Mouse (Mus musculus): ENCODE results near the gene Efhb.
A peak's percentile ranks its signal among the peaks of the same experiment; 100 is the strongest.

Efhb gene

DNA sequence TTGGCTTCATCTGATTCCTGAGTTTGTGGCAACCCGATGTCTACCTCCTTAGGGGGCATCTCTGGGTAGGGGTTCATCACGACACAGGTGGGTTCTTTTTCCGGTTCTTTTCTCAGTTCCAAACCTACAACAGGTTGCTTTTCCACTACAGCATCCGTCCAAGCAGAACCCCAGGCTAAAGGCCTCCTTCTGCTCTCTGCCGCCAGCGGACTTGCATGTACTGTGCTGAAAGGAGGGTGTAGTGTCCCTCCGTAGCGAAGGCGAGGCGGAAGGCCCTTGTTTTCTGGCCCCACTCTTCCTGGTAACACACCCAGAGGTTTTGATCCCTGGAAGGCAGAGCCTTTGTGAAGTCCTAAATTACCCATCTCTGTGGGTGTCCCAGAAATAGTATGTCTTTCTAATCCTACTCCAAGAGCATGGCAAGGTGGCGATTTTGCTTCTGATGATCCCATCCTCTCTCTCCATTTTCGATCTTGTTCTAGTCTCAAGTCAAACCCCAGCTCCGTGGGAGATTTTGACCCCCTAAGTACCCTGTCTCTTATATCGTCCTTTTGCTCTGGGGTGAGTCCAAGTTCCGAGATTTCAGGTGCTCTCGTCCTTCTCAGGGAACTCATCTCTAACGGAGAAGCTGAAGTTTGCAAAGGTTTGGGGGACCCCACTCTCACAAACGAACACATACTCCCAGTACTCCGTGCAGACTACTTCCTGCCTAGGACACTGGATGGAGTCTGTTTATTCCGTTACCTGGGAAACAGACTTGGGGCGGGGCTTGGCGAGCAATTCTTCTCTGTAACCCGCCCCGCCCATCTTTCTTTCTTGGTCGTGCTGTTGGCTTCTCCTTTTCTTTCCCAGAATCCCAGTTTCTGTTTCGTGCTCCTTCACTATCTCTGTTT, at the start of gene Efhb:
Efhb (minus strand) TSS at position 719 of the 893 bp plus-strand sequence.
- peak; percentile 86 for DNase-seq (ENCODE audit: low spot score)

DNA sequence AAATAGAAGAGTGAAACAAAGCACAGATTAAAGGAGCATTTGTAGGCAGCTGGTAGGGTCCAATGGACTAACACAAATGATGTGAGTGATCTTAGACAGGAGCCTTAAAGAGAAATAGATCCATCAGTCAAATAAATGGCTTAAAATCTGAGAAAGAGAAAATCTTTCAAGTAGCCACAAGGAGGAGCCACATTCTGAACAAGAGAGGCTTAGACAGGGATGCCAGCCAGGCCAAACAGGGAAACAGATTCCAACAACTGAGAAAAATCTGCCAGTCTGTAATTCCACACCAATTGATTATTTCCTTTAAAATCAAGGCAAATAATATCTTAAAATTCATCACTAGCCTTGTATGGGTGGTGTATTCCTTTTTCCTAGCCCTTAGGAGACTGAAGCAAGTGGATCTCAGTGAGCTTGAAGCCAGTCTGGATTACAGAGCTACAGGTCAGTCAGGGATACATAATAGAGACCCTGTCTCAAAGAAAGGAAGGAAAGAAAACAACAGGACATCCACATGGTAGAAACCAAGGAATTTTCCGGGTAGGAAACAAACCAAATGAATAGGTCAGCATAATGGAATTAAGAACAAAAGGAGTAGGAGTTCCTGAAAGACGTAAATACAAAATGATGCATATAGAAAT, 49.3 kb upstream of the Efhb start:
- no peak for DNase-seq (ENCODE audit: low spot score)

DNA sequence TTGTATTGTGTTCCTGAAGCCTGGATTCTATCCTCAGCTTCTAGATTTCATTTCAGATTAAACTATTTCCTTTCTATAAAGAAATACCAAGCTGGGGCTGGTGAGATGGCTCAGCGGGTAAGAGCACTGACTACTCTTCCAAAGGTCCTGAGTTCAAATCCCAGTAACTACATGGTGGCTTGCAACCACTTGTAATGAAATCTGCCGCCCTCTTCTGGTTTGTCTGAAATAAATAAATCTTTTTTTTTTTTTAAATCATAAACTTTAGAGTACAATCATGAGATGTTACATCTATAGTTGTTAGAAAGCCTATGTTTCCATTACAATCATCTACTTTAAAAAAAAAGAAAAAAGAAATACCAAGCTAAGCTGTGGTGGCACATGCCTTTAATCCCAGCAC, 39.8 kb upstream of the Efhb start:
- no peak for DNase-seq (ENCODE audit: low spot score)

DNA sequence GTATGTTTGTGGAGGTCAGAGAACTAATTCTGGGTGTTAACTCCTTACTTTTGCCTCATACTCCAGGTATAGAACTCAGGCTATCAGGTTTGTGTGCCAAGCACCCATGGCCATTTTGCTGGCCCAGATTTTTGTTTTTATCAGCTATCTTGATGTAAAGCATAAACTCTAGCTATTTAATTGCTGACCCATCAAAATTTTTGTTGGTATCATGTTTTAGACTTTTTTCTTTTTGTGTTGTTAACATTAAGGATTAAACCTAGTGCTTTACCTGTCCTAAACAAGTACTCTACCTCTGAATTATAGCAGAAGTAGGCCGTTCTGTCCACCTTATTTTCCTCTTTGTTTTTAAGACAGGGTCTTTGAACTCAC, 25.9 kb upstream of the Efhb start:
- no peak for DNase-seq (ENCODE audit: low spot score)

DNA sequence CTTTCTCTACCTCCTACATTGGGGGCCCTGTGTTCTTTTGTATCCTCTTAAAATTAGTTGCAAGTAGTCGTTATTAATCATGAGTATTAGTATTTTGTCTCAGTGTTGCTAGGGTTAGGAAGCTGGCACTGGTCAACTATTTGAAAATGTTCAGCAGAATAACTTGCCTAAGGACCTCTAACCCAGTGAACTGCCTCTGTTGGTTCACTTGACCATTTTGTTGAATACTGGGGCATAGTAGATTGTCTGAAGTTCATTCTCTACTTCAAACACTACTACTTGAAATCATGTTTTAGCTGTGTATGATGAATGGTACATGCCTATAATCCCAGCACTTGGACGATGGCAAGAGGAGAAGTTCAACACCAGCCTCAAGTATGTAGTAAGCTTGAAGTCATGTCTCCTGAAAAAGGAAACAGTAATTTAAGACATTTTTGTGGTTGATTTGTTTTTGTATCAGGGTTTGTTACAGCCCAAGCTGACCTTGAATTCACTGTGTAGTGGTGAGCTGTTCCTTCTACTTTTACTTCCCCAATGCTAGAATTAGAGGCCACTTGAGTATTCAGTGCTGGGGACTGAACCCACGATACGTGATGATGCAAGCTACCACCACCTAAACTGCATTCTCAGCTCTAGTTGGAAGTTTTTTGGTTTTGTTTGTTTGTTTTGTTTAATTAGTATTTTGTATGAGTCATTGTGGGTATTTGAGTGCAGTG, 25.3 kb upstream of the Efhb start:
- DNase-seq (ENCODE audit: low spot score): no peak

DNA sequence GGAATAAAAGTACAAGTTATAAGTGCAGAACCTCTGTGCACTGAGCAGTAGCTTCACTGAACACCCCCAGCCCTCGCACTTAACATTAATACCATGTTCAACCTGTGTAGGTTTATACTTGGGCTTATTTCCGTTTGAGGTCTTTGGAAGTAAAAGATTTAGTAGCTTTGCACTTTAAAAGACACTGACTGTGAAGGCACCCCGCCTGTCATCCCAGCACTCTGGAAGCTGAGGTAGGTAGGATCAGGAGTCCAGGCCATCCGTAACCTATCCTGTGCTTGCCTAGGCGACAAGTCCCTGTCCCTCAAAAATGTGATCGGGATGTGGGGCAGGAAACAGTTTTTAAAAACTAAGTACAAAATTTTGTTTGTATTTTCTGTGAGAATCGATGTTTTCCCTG, 17.3 kb upstream of the Efhb start:
- DNase-seq (ENCODE audit: low spot score): no peak

DNA sequence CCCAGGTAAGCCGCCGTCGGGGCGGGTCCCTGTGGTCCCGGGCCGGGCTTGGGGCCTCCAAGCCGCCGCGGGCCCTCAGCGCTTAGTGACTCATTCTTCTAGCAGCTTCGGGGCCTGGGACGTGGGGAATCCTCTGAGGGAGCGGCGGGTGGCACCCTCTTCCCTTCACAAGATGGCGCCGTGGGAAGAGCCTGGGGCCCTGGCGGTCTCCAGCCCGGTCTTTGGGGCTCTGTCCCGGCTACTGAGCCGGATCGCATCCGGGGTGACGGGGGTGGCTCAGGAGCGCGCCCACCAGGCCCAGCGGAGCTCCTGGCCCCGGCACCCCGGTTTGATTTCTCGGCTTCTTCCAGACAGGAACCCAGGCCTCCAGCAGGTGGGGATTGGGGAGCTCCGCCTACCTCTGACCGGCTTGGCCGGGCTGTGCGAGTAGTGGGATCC, 16.5 kb upstream of the Efhb start:
- peak; percentile 65 for DNase-seq (ENCODE audit: low spot score)

DNA sequence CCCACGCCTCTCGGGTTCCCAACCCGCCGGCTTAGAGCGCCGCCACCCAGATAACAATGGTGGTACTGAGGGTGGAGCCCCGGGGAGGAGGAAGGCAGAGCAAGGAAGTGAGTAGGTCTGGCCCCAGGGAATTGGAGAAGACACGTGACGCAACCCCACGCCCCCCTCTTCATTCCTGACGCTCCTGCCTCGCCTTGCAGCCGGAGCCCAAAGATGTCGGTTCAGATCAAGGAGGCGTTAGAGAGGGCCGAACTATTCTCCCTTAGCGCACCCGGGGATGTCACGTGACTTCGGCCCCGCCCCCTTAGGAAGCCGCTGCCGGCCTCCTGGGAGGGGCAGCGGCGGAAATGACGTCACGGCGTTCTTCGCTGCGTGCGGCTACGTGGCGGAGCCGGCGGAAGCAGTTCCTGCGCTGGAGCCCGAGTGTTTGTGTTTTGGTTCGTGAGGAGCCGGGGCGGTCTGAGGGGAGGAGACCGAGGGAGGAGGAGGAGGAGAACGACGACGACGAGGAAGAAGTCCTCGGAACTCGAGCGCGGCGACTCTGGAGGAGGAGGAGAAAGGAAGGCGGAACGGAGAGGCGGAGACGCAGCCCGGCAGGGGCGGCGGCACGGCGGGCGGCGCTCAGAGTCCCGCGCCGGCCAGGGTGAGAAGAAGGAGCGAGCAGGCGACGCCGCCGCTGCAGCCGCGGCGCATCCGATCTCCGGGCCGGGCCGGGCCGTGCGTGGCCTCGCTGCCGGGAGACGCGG, 15.9 kb upstream of the Efhb start, which contains the start of gene Rab5a:
Rab5a (plus strand) TSS at position 377 of the 746 bp plus-strand sequence.
- peak; percentile 100 for DNase-seq (ENCODE audit: low spot score)

DNA sequence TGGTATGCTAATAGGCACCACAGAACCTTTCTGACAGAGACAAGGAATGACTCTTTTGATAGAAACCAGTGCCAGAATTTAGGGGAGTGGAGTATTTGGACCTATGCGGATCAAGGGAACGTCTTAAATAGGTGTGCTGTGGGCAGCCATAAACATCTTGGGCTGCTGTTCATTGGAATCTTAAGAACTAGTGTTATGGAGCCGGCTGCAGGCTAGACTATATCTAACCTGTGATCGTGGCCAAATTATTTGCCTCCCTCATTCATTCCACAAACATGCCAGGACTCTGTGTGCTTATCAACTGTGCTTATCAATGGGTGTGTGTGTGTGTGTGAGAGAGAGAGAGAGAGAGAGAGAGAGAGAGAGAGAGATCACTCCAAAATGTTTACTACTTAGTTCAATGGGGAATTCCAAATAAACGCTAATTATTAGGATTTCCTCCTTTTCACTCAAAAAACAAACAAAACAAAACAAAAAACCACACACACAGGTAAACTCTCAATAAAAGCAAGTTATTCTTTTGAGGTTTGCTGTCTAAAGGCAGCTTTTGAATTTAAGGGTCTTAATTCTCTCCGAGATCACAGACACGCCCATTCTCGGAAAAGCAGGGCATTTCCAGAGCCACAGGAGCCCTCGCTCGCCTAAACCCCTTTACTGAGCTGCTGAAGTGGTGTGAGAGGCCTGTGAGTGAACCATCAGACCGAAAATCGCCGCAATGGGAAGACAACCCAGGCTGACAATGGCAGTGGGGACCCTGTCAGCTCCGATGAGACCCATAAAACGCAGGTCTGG, 15.1 kb upstream of the Efhb start:
- no peak for DNase-seq (ENCODE audit: low spot score)

DNA sequence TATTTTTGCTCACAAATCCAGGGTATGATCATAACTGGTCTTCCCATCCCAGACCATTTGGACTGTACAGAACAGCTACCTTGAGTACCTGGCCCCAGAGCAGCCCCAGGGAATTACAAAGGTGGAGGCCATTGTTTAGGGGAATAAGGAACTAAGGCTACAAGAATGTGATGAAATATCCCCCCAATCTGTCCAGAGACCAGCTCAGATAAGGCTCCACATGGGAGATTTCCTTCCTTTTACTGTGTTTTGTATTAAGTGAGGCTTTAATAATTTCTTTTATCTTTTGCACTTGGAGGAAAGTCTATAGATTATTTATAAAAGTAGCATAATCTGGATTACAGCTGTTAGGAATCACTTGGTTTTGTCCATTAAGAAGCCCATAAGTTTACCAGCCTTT, 5.6 kb upstream of the Efhb start:
- DNase-seq (ENCODE audit: low spot score): no peak

DNA sequence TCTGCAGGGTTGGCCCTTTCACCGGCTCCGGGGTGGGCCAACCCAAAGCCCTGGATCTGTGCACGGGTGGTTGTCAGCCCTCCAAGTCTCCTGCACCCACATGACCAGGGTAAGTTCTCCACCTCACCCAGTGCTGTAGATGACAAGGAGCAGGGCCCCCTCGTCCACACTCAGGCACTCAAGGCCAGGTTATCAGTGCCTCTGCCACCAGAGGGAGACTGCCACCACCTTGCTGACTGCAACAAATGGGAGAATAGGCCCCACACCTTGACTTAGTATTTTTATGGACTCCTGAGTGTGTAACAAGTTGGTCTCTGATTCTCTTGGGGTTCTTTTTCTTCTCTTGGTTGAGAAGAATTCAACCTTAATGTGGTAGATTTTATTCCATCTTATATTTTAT, 2.4 kb upstream of the Efhb start:
- DNase-seq (ENCODE audit: low spot score): peak; percentile 10

DNA sequence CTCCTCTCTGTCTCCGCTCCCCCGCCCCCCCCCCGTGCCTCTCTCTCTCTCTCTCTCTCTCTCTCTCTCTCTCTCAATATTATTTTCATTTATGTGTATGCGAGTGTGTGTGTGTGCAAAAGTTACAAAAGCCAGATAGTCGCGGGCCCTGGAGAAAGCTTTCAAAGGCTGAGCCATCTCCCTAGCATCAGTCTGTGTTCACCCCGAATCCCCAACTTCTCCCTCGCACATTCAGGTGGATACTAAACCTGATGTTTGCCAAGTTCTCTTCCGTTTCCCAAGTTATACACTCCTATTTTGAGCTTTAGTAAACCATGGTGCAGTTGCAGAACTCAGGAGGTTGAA, 347 bp upstream of the Efhb start:
- no peak for DNase-seq (ENCODE audit: low spot score)

DNA sequence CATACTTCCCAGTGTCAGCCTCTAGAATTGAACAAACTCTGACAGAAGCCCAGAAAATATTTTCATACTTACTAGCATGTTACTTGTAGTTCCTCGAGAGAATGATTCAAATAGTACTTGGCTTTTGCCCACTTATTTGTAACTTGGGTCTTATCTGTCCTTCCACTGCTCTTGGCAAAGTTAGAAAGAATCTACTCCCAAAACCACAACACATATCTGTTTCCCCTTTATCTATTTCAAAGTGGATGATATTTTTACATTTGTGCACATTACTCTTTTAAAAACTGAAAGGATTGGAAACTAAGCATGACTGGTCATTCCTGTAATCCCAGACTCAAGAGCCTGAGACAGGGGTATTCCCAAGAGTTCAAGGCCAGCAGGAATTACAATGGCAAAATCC, 6.4 kb downstream of the Efhb start:
- no peak for DNase-seq (ENCODE audit: low spot score)

DNA sequence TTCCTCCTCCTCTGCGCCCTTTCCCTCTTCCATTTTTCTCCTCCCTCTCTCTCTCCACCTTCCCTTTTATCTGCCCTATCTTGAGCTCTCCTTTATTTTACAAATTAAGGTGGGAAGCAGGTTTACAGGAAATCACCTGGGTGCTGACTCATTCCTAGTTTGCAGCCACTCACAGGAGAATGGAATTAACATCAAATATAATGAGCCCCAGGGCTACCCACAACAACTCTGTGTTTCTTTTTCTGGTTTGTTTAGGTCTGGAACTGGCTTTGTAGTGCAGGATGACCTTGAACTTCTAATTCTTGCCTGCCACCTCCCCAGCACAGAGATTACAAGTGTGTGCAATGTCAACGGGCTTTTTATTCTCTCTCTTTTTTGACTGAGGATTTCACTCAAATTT, 7.0 kb downstream of the Efhb start:
- DNase-seq (ENCODE audit: low spot score): no peak

DNA sequence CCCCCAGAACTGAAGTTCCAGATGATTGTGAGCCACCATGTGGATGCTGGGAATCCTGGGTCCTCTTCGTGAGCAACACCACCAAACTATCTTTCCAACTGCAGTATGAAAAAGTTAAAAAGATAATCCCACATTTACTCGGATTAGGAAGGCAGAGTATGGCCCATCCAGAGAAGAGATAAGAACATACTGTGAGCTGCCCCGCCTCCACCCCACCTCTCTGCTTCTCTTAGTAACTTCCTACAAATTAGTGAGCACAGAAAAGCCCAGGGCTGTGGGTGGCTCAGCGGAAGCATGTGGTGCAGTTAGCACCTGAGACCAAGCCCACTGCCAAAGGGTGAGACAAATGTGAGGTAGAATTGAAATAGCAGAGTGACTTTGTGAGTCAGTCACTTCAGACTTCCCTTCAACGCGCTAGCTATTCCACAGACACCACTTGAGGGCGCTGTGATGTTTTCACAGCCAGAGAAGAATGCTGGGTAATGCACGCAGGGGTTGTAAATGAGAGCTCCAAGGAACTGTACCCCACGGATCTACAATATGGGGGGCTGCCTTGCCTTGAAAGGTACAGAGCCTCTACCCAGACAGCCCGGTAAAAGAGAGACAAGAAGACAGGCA, 60.3 kb downstream of the Efhb start:
- DNase-seq (ENCODE audit: low spot score): peak; percentile 64

DNA sequence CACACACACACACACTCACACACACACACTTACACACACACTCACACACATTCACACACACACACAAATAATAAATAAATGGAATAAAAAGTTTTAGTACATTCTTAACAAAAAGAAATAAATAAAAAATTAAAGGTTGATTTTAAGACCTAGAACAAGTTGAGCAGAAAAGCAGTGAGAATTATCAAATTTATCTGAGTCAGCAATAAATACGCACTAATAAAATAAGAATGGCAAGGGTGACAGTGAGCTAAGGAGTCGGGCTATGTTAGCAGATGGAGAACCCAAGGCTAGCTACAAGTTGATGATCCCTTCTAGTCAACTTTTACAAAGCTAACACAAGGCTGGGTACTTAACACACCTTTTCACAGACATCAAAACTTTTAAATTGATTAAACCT, 69.9 kb downstream of the Efhb start:
- DNase-seq (ENCODE audit: low spot score): no peak

DNA sequence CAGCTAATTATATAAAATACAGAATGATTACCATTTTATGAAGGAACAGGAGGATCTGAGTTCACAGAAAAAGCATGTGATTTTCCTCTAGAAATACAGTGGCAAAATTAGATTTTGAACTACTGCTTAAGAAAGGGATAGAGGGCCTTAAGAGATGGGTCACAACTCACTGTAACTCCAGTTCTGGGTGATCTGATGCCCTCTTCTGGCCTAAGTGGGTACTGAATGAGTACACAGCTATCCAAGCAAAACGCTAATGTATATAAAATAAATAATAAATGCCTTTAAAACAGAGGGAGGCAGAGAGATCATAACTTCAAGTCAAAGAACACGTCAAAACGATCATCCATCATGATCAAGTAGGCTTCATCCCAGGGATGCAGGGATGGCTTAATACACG, 73.6 kb downstream of the Efhb start:
- DNase-seq (ENCODE audit: low spot score): no peak

DNA sequence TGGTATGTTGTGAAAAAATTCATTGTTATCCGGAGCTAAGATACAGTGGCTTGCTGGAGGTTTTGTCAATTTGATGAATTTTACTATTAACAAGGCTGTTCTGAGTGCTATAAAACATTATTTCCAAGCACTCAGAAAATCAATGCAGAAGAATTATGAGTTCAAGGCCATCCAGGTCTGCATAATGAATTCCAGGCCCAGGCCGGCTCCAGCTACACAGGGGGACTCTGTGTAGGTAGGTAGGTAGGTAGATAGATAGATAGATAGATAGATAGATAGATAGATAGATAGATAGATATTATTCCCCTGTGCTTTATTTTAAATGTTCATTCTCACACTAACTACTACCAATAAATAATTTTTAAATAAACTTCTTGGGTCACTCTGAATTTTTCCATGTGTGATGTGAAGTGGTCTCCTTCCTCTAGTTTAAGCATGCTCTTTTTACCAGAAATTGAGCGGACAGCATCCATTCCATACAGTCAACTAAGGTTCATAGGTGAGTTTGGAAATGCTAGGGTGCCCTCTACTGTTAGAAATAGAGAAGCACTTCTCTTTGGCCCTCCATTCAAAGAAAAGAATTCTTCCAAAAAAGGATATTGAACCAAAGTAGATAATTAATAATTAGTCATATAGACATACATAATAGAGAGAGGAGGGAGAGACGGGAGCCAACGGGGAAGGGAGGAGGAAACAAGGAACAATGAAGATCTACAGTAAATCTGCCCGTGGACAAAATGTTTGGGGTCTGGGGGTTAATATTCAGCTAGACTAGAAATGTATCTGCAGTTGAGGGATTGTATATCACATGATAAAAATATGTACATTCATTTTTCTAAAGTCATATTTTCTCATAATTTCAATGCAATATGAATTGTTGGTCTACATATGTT, 75.3 kb downstream of the Efhb start:
- DNase-seq (ENCODE audit: low spot score): no peak

DNA sequence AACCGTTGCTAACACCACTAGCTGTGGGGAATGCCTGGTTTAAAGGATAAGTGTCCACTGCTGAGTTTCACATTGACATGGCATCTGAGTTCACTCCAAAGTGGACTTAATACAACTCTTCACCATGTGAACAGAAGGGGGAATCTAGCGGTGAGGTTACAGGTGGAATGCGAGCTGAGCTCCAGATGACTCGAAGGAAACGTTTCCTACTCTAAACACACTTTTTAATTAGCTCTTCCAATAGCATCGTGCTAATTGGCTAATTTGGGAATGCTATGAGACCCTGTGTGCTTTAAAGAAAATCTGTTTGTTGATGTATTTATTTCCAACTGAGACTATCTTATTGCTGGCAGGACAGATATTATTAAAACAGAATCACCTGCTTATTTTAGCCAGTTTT, 76.3 kb downstream of the Efhb start:
- DNase-seq (ENCODE audit: low spot score): no peak

DNA sequence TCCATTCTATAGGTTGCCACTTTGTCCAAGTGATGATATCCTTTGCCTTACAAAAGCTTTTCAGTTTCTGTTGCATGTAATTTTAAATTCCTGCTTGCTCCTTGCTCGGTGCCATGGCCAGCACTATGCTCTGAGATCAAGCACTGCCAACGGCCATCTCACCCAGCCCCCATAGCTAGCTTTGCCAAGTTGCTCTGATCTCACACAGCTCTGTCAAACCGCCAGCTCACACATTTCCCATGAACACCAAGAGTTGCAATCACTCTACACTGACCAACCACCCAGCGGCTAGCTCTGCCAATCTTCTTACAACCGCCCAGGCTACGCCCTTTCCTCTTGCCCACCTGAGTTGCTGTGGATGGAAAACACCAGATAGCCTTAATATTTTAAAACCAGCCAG, 99.0 kb downstream of the Efhb start:
- DNase-seq (ENCODE audit: low spot score): no peak

Data from ovary, postnatal 36 days (tissue).